Mouse (Mus musculus) heart, embryonic 11.5 days (tissue): ENCODE measurements at regions not wholly inside any gene's neighbourhood (a gene's known extent, or its start where the extent isn't known, plus 50 kb on each side); places are given as distances from the start of the nearest gene placed in this dataset.

Source experiments
- ATAC-seq: fragments of 200-750 bp; cut with Nextera tagmentation; replicated peaks from 2 replicates; pipeline ENCODE4 v1.8.0; 2017; ENCODE audit warnings: moderate library complexity; ENCODE audit not compliant: insufficient number of reproducible peaks, low FRiP score, low TSS enrichment
- H3K27ac ChIP-seq: fragments of 300-500 bp; sonication (generic); 2 replicates; pipeline ENCODE4 v1.5.1; 2014; ENCODE audit warnings: mild to moderate bottlenecking, low read depth, low read length
- H3K27me3 ChIP-seq: fragments of 300-500 bp; sonication (generic); 2 replicates; pipeline ENCODE4 v1.6.1; 2014; ENCODE audit warnings: mild to moderate bottlenecking, low read length, mixed read lengths; ENCODE audit not compliant: control insufficient read depth, insufficient read depth
- H3K36me3 ChIP-seq: fragments of 300-500 bp; sonication (generic); 2 replicates; pipeline ENCODE4 v1.6.1; 2014; ENCODE audit warnings: mild to moderate bottlenecking, low read length, moderate library complexity, mixed read lengths; ENCODE audit not compliant: control insufficient read depth, insufficient read depth
- H3K4me1 ChIP-seq: fragments of 300-500 bp; sonication (generic); 2 replicates; pipeline ENCODE4 v1.6.1; 2014; ENCODE audit warnings: low read length; ENCODE audit not compliant: control insufficient read depth, insufficient read depth
- H3K4me2 ChIP-seq: fragments of 300-500 bp; sonication (generic); 2 replicates; pipeline ENCODE4 v1.6.1; 2014; ENCODE audit warnings: mild to moderate bottlenecking, moderate library complexity
- H3K4me3 ChIP-seq: fragments of 300-500 bp; sonication (generic); 2 replicates; pipeline ENCODE4 v1.5.1; 2014; ENCODE audit warnings: low read depth, low read length
- H3K9ac ChIP-seq: fragments of 300-500 bp; sonication (generic); 2 replicates; pipeline ENCODE4 v1.6.1; 2014; ENCODE audit warnings: mild to moderate bottlenecking, low read depth, low read length, moderate library complexity
- H3K9me3 ChIP-seq: fragments of 300-500 bp; sonication (generic); replicated peaks from 2 replicates; pipeline ENCODE4 v1.6.1; 2016; ENCODE audit warnings: low read length; ENCODE audit not compliant: control insufficient read depth
- WGBS: fragments of 180-500 bp; shearing (Covaris S2); extraction: QIAGEN DNeasy Blood & Tissue Kit; methylation state at CpG from one replicate; pipeline ENCODE4 v1.1.7; 2014; ENCODE audit not compliant: insufficient replicate concordance; 5-methylcytosine and 5-hydroxymethylcytosine counted together

DNA sequence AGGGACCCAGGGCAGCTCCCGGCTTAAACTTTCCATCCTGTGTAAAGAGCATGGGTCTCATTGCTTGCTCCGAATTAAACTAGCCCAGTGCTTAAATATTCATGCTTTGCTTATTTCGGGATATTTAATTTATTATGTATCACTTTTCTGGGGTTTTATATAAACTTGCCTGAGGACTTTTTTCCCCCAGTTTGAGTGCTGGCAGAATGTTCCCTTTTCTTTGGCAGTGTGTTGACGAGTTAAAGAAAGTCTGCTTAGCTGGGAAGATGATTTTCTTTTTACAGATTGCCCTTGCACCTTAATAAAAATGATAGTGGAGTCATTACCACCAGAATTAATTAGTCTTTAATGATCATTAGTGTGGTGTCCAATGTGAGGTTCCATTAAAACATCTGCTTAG, 126.9 kb downstream of the Gm10260 start:
- Histone ChIP-seq H3K9me3 (no peaks in the 10 kb centered on the region), H3K36me3 (no peaks in the 10 kb centered on the region), H3K4me1 (no peaks in the 10 kb centered on the region), H3K9ac (no peak overlapping the region), H3K27ac (no peak overlapping the region), H3K4me2 (no peak overlapping the region), H3K27me3 (no peaks in the 10 kb centered on the region), H3K4me3 (no peak overlapping the region)
- ATAC-seq, result no peak
- WGBS, result 76% methylated on average over 4 of the region's 4 CpGs

DNA sequence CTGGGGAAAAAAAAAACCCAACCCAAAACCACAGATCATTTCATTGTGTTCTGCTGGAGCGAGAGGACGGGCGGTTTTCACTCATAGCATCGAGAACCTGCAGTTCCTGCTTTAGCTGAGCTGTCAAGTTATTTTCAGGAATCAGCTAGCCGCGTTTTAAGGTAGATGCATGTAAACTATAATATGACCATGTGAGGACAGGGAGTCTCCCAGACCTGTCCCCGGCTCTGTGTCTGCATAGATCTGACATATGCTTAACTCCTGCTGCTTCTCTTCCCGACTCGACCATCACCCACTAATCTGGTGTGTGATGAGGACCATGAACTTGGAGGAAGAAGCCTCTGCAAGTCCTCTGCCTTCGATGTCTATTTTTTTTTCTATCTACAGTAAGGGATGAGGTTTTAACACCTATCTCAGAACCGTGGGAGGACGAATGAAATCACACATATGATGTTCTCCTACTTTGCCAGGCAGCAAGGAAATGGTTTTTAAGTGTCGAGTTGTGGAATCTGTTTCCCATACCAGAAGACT, 128.5 kb downstream of the Gm10260 start:
- H3K4me1 ChIP-seq, result peaks cover 8% of the 10 kb centered on the region
- H3K4me2 ChIP-seq, result no peak overlapping the region
- no peak for ATAC-seq
- no peaks in the 10 kb centered on the region for H3K27me3 ChIP-seq
- H3K36me3 ChIP-seq, result no peaks in the 10 kb centered on the region
- no peak overlapping the region for H3K4me3 ChIP-seq
- no peak overlapping the region for H3K27ac ChIP-seq
- no peaks in the 10 kb centered on the region for H3K9me3 ChIP-seq
- H3K9ac ChIP-seq, result no peak overlapping the region
- WGBS, result 76% methylated on average over 13 of the region's 13 CpGs

DNA sequence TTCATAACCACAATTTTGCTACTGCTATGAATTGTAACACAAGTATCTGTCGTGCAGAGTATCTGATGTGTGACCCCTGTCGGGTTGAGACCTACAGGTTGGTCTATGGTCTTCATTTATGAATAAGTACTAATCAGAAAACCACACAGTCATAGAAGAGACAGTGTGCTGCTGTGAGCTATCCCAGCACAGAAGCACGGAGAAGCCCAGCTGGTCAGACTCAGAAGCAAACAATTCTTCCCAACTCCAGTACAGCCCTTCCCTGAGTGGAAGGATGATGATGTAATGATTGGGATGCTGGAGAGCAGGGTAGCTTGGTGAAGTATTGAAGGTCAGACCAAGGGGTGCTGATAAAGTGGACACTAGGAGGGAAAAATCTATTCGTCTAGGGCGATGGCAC, 129.5 kb downstream of the Gm10260 start:
- H3K9me3 ChIP-seq, result no peaks in the 10 kb centered on the region
- H3K4me1 ChIP-seq, result peaks cover 10% of the 10 kb centered on the region
- H3K9ac ChIP-seq, result no peak overlapping the region
- no peaks in the 10 kb centered on the region for H3K27me3 ChIP-seq
- H3K4me3 ChIP-seq, result no peak overlapping the region
- H3K4me2 ChIP-seq, result no peak overlapping the region
- no peak overlapping the region for H3K27ac ChIP-seq
- no peaks in the 10 kb centered on the region for H3K36me3 ChIP-seq
- ATAC-seq, result no peak
- WGBS, result 80% methylated on average over 5 of the region's 5 CpGs

DNA sequence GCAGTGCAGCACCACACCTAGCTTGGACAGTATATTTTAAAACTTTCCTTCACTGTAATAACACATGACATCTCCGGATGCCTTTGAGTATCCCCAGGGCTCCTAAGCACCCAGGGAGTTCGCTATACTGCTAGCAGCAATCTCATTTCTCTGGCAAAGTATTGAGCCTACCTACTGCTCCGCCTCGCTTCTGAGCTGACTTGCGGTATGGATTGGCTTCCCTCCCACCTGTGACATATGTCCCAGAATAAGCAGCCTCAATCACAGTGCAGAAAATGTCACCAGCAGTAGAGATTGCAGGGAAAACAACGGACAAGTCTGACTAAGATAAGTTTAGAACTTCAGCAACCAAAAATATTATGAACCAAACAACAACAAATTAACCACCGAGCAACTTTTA, 131.8 kb downstream of the Gm10260 start:
- no peaks in the 10 kb centered on the region for H3K36me3 ChIP-seq
- H3K4me2 ChIP-seq, result no peak overlapping the region
- H3K27me3 ChIP-seq, result no peaks in the 10 kb centered on the region
- peaks cover 10% of the 10 kb centered on the region for H3K4me1 ChIP-seq
- no peaks in the 10 kb centered on the region for H3K9me3 ChIP-seq
- no peak overlapping the region for H3K27ac ChIP-seq
- H3K9ac ChIP-seq, result no peak overlapping the region
- no peak overlapping the region for H3K4me3 ChIP-seq
- no peak for ATAC-seq
- 83% methylated on average over 7 of the region's 7 CpGs for WGBS

DNA sequence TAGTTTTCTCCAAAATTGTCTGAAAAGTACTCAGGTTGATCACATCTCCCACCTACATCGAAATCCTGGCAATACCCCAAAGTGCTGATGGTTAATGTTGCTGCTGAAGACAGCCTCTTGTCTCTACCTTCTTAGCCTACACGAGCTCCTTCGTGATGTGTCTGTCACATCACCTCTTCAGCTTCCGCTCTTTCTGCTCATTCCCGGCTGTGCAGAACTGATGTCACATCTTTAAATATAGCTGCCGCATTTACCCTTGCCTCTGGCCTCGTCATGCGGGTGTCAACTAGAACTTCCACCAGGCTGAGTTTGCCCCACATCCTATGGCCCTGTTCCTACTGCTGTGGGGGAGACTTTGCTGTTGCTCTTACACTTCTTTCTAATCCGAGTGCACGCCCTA, 133.2 kb downstream of the Gm10260 start:
- Histone ChIP-seq H3K9me3 (no peaks in the 10 kb centered on the region), H3K4me2 (no peak overlapping the region; the same call in 1 of the 2 replicates), H3K4me1 (peaks cover 14% of the 10 kb centered on the region), H3K9ac (no peak overlapping the region), H3K4me3 (no peak overlapping the region), H3K36me3 (no peaks in the 10 kb centered on the region), H3K27me3 (no peaks in the 10 kb centered on the region), H3K27ac (no peak overlapping the region)
- ATAC-seq, result no peak
- WGBS, result 54% methylated on average over 10 of the region's 10 CpGs

DNA sequence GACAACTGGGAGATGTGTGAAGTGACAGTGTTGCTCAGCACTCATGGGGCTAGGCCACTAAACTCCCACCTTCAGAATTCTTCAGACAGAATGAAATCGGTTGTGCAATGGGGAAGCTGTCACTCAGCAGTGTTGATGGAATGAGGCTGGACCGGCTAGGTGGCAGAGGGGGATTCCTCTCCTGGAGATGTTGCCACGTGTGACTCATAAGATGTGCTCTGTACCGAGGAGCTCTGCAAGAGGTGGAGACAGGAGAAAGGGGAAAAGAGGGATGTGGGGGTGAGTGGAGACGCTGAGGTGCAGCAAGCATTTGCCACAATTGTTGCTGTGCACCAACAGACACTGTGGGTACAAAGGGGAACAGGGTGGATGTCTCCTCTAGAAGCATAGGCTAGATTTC, 133.6 kb downstream of the Gm10260 start:
- no peaks in the 10 kb centered on the region for H3K36me3 ChIP-seq
- WGBS, result 24% methylated on average over 5 of the region's 5 CpGs
- H3K4me3 ChIP-seq, result no peak overlapping the region
- no peak overlapping the region for H3K27ac ChIP-seq
- H3K9me3 ChIP-seq, result no peaks in the 10 kb centered on the region
- H3K4me2 ChIP-seq, result no peak overlapping the region
- peaks cover 15% of the 10 kb centered on the region for H3K4me1 ChIP-seq
- H3K27me3 ChIP-seq, result no peaks in the 10 kb centered on the region
- no peak for ATAC-seq
- no peak overlapping the region for H3K9ac ChIP-seq

DNA sequence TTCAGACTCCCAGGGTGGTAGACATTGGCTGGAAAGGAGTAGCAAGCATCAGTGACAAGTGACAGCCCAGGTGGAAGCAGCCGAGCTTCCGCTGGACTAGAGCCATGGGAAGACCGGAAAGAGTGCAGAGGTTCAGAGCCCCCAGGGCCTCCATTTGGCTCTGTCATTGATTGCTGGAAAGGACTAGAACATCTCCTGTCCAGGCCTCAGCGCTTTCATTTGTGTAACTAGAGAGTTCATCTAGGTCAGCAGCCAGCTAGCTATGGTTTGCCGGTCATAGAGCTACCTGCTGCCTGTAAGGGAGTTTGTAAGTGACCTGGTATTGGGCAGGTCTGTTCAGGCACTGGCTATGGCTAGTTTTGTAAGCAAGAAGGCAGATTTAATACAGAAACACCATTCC, 134.3 kb downstream of the Gm10260 start:
- Histone ChIP-seq H3K27ac (no peak overlapping the region), H3K27me3 (no peaks in the 10 kb centered on the region), H3K9me3 (no peaks in the 10 kb centered on the region), H3K9ac (no peak overlapping the region), H3K36me3 (no peaks in the 10 kb centered on the region), H3K4me1 (peaks cover 15% of the 10 kb centered on the region), H3K4me2 (no peak overlapping the region), H3K4me3 (no peak overlapping the region)
- WGBS, result 88% methylated on average over 5 of the region's 5 CpGs
- no peak for ATAC-seq

DNA sequence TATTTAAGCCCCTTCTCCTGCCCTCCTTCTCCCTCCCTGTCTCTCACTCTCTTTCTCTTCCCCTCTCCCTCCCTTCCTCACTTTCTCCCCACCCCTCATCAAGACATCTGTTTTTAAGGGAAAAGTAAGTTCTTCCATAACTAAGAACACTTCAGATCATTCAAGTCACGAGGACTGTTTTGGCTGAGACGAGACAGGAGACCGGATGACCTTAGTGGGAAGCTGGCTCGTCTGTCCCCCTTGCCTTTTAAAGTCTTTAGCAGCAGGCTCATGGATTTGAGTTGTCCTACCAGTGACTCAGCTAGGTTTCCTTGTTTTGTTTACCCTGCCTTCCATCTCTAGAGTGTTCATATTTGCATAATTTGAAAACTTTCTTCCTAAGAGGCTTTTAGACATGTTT, 135.0 kb downstream of the Gm10260 start:
- H3K27me3 ChIP-seq, result no peaks in the 10 kb centered on the region
- no peak overlapping the region for H3K27ac ChIP-seq
- WGBS, result 71% methylated on average over 4 of the region's 4 CpGs
- no peak overlapping the region for H3K4me2 ChIP-seq
- ATAC-seq, result no peak
- H3K9ac ChIP-seq, result no peak overlapping the region
- H3K9me3 ChIP-seq, result no peaks in the 10 kb centered on the region
- no peaks in the 10 kb centered on the region for H3K36me3 ChIP-seq
- H3K4me3 ChIP-seq, result no peak overlapping the region
- H3K4me1 ChIP-seq, result peaks cover 15% of the 10 kb centered on the region

DNA sequence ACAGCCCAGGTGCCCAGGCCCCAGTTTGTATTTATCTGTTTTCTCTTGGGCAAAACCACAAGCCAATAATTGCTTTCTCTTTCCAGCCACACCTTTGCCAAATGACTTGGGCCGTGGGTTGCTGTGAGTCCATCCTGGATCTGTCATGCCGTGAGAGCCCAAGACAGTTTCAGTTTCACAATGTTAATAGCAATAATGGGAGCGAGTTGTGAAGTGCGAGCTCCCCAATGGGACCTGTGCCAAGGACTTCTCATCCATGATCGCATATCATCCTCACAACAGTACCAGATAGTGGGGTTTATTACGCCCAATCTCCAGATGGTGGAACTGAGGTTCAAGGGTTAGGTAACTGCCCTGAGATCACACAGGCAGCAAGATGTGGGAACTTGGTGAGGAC, 142.2 kb downstream of the Gm10260 start:
- no peak overlapping the region for H3K9ac ChIP-seq
- H3K27me3 ChIP-seq, result no peaks in the 10 kb centered on the region
- no peak for ATAC-seq
- WGBS, result 85% methylated on average over 6 of the region's 6 CpGs
- no peak overlapping the region for H3K4me2 ChIP-seq
- H3K9me3 ChIP-seq, result no peaks in the 10 kb centered on the region
- H3K27ac ChIP-seq, result no peak overlapping the region
- H3K36me3 ChIP-seq, result no peaks in the 10 kb centered on the region
- peaks cover 8% of the 10 kb centered on the region for H3K4me1 ChIP-seq
- H3K4me3 ChIP-seq, result no peak overlapping the region
